Mouse (Mus musculus) olfactory bulb, adult 2 months (tissue): Measurements from ENCODE around the gene Grm6.

Experiments
- CTCF ChIP-seq: fragments of 200-500 bp; IDR thresholded peaks from 2 replicates; pipeline ENCODE4 v1.5.1; 2012; ENCODE audit warnings: low read depth, mild to moderate bottlenecking, low read length, moderate library complexity; ENCODE audit not compliant: insufficient read depth
- POLR2A ChIP-seq: fragments of 200-500 bp; IDR thresholded peaks from 2 replicates; pipeline ENCODE4 v1.6.1; 2012; ENCODE audit warnings: mild to moderate bottlenecking, low read depth, low read length, moderate library complexity; ENCODE audit not compliant: insufficient read depth

- TF ChIP-seq CTCF (no peak), POLR2A (no peak)
Observed at GRCm38 (mm10) chr11:50883756-50884155, 33.3 kb downstream of the Grm6 start.
